Mouse (Mus musculus) hindbrain, embryonic 15.5 days (tissue): ENCODE data around the gene Mlh3. TPM values are rescaled to one million over a fixed set of nuclear protein-coding genes. Genes with fewer than 3 reads are reported as not detected.

Experiments
- ATAC-seq: fragments of 200-750 bp; cut with Nextera tagmentation; 2 replicates; pipeline ENCODE4 v1.8.0; 2017; ENCODE audit warnings: low read depth, moderate number of reproducible peaks, moderate TSS enrichment; ENCODE audit not compliant: low FRiP score
- H3K27ac ChIP-seq: fragments of 300-500 bp; sonication (generic); replicated peaks from 2 replicates; pipeline ENCODE4 v1.5.1; 2015; ENCODE audit warnings: mild to moderate bottlenecking, inconsistent platforms
- H3K27me3 ChIP-seq: fragments of 300-500 bp; sonication (generic); 2 replicates; pipeline ENCODE4 v1.6.1; 2015; ENCODE audit warnings: control low read depth, inconsistent platforms
- H3K36me3 ChIP-seq: fragments of 300-500 bp; sonication (generic); 2 replicates; pipeline ENCODE4 v1.6.1; 2015; ENCODE audit warnings: control low read depth, inconsistent platforms
- H3K4me1 ChIP-seq: fragments of 300-500 bp; sonication (generic); replicated peaks from 2 replicates; pipeline ENCODE4 v1.6.1; 2015; ENCODE audit warnings: control low read depth, inconsistent platforms
- H3K4me2 ChIP-seq: fragments of 300-500 bp; sonication (generic); 2 replicates; pipeline ENCODE4 v1.6.1; 2015; ENCODE audit warnings: moderate library complexity, mild to moderate bottlenecking, inconsistent platforms
- H3K4me3 ChIP-seq: fragments of 300-500 bp; sonication (generic); 2 replicates; pipeline ENCODE4 v1.5.1; 2015; ENCODE audit warnings: mild to moderate bottlenecking, inconsistent platforms
- H3K9ac ChIP-seq: fragments of 300-500 bp; sonication (generic); 2 replicates; pipeline ENCODE4 v1.6.1; 2015; ENCODE audit warnings: inconsistent platforms
- H3K9me3 ChIP-seq: fragments of 300-500 bp; sonication (generic); 2 replicates; pipeline ENCODE4 v1.6.1; 2016; ENCODE audit warnings: control low read depth, inconsistent platforms
- WGBS: fragments of 180-500 bp; shearing (Covaris S2); methylation state at CpG from one replicate; pipeline ENCODE4 v1.1.7; 2015; 5-methylcytosine and 5-hydroxymethylcytosine counted together
- polyA plus RNA-seq: library from polyadenylated mRNA; unstranded; fragments of >200 nt; fragmentation: Nextera tagmentation; extraction: Ambion mirVana; gene quantifications from 2 replicates; pipeline ENCODE4 v1.2.1, GENCODE M21; 2015

Gene Mlh3
- polyA plus RNA-seq, 1 experiment from 2014 or later, result 7.9 TPM

DNA sequence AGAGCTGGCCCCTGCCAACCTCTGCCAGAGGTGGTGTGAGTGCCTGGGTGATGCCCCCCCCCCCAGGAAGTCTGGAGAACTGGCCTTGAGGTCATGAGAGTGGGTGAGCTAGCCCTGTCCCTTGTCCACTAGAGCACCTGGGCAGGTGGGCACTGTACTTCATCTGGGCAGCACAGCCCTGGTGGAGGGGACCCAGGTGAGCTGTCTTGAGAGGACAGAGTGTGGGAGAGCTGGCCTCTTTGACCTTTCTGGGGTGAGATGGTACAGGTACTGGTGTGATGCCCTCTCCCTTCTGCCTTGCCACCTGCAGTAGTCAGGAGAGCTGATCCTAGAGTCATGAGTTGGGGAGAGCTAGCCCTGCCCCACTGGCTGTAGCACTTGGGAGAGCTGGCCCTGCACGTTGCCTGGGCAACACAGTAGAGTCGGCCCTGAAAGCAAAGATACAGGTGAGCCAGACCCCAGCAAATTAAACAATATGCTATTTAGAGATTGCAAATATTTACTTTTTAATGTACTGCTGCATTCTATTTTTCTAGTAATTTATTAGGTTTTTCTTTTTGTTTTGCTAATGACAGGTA lies 52.6 kb downstream of the Mlh3 start:
- no peak overlapping the region for H3K4me3 ChIP-seq
- H3K9me3 ChIP-seq, result no peaks in the 10 kb centered on the region
- WGBS, result 83% methylated on average over 2 of the region's 2 CpGs
- H3K27me3 ChIP-seq, result no peaks in the 10 kb centered on the region
- H3K36me3 ChIP-seq, result peaks cover 7% of the 10 kb centered on the region
- no peak overlapping the region for H3K27ac ChIP-seq
- H3K4me1 ChIP-seq, result peaks cover 24% of the 10 kb centered on the region
- no peak overlapping the region for H3K9ac ChIP-seq
- no peak for ATAC-seq
- no peak overlapping the region for H3K4me2 ChIP-seq

DNA sequence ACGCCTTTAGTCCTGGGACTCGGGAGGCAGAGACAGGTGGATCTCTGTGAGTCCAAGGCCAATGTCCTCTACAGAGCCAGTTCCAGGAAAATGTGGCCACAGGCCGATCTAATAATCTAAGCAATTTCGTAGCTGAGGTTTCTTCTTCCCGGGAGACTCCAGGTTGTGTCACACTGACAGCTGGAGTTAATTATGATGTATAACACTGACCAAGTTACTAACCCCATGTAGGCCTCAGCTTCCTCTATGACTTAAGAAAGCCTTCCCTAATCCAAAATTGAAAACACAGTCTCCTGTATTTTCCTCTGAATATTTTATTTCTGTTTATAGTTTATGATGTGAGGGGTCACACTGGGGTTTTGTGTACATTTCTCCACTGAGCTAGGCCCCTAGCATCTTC lies 55.4 kb downstream of the Mlh3 start:
- WGBS, result 84% methylated on average over 5 of the region's 5 CpGs
- ATAC-seq, result no peak
- no peak overlapping the region for H3K4me2 ChIP-seq
- H3K36me3 ChIP-seq, result no peaks in the 10 kb centered on the region
- H3K9me3 ChIP-seq, result no peaks in the 10 kb centered on the region
- H3K27ac ChIP-seq, result no peak overlapping the region
- no peaks in the 10 kb centered on the region for H3K27me3 ChIP-seq
- peaks cover 9% of the 10 kb centered on the region for H3K4me1 ChIP-seq
- no peak overlapping the region for H3K9ac ChIP-seq
- H3K4me3 ChIP-seq, result no peak overlapping the region

DNA sequence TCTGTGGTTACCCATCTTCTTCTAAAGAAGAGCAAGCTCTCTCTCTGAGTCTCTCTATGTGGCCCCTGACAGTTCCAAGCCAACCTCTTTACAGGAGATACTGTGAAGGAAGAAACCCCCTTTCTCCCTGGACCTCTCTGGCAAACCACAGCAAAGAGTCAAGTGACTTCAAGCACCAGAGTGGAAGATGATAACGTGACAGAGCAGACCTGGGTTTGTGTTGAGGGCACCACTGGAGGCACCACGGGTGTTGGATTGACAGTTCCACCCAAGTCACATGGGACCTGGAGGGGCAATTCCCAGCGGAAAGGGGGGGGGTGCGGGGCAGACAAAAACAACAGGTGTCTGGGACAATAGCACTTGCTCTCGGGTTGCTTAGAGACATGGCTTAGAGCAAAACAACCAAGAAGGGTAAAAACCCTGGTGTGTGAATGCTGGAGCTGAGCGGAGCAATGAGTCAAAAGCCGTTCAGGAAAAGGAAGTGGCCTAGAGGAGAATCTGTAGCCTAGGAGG lies 61.7 kb downstream of the Mlh3 start:
- H3K27ac ChIP-seq, result no peak overlapping the region
- no peaks in the 10 kb centered on the region for H3K9me3 ChIP-seq
- WGBS, result 31% methylated on average over 7 of the region's 7 CpGs
- H3K36me3 ChIP-seq, result no peaks in the 10 kb centered on the region
- no peak overlapping the region for H3K9ac ChIP-seq
- no peak overlapping the region for H3K4me2 ChIP-seq
- no peaks in the 10 kb centered on the region for H3K4me1 ChIP-seq
- no peaks in the 10 kb centered on the region for H3K27me3 ChIP-seq
- no peak for ATAC-seq
- no peak overlapping the region for H3K4me3 ChIP-seq

GRCm38 (mm10) chr12:85205425-85205824 lies 65.0 kb downstream of the Mlh3 start:
- Histone ChIP-seq H3K27me3 (no peaks in the 10 kb centered on the region), H3K4me3 (no peak overlapping the region), H3K4me1 (peaks cover 16% of the 10 kb centered on the region), H3K9ac (no peak overlapping the region), H3K9me3 (no peaks in the 10 kb centered on the region), H3K36me3 (no peaks in the 10 kb centered on the region), H3K27ac (no peak overlapping the region), H3K4me2 (no peak overlapping the region)
- WGBS, result 89% methylated on average over 10 of the region's 10 CpGs
- ATAC-seq, result no peak

GRCm38 (mm10) chr12:85204105-85204504 lies 66.3 kb downstream of the Mlh3 start:
- H3K27ac ChIP-seq, result no peak overlapping the region

GRCm38 (mm10) chr12:85203699-85204098 lies 66.7 kb downstream of the Mlh3 start:
- Histone ChIP-seq H3K9me3 (no peaks in the 10 kb centered on the region), H3K4me1 (peaks cover 16% of the 10 kb centered on the region), H3K36me3 (no peaks in the 10 kb centered on the region), H3K27ac (no peak overlapping the region), H3K4me2 (no peak overlapping the region), H3K4me3 (no peak overlapping the region), H3K9ac (no peak overlapping the region), H3K27me3 (no peaks in the 10 kb centered on the region)
- ATAC-seq, result no peak
- 83% methylated on average over 5 of the region's 5 CpGs for WGBS

More at GRCm38 (mm10) chr12:85204105-85204504, 66.3 kb downstream of the Mlh3 start:
- Histone ChIP-seq H3K9ac (no peak overlapping the region), H3K36me3 (no peaks in the 10 kb centered on the region), H3K4me3 (no peak overlapping the region), H3K27me3 (no peaks in the 10 kb centered on the region), H3K4me1 (peaks cover 16% of the 10 kb centered on the region), H3K9me3 (no peaks in the 10 kb centered on the region), H3K4me2 (no peak overlapping the region)
- no peak for ATAC-seq
- WGBS, result 50% methylated on average over 8 of the region's 8 CpGs

DNA sequence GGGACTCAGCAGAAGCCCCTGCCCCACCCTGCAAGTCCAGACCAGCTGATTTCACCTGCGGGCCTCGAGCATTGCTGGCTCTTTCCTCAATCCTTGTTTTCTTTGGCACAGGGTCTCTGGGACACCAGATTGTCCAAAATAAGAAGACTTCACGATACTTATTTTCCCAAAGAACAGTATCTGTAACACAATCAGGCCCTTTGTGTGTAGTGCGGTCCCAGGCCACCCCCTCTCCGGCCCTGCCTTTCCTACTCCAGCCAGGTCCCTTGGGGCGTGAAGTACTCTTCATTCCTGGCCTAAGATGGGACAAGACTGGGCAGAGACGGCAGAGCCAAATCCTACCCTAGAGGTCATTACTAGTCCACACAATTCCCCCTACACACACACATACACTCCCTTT lies 68.2 kb downstream of the Mlh3 start:
- H3K27ac ChIP-seq, result no peak overlapping the region
- no peaks in the 10 kb centered on the region for H3K27me3 ChIP-seq
- H3K36me3 ChIP-seq, result no peaks in the 10 kb centered on the region
- H3K9ac ChIP-seq, result no peak overlapping the region
- peaks cover 18% of the 10 kb centered on the region for H3K4me1 ChIP-seq
- no peak for ATAC-seq
- H3K9me3 ChIP-seq, result no peaks in the 10 kb centered on the region
- H3K4me2 ChIP-seq, result no peak overlapping the region
- H3K4me3 ChIP-seq, result no peak overlapping the region
- 83% methylated on average over 7 of the region's 7 CpGs for WGBS

GRCm38 (mm10) chr12:85201830-85202147 lies 68.6 kb downstream of the Mlh3 start:
- H3K9me3 ChIP-seq, result no peaks in the 10 kb centered on the region
- H3K36me3 ChIP-seq, result no peaks in the 10 kb centered on the region
- no peak overlapping the region for H3K9ac ChIP-seq
- 78% methylated on average over 2 of the region's 2 CpGs for WGBS
- no peaks in the 10 kb centered on the region for H3K27me3 ChIP-seq
- H3K27ac ChIP-seq, result no peak overlapping the region; the same call in 1 of the 2 replicates
- ATAC-seq, result no peak
- H3K4me1 ChIP-seq, result peaks cover 18% of the 10 kb centered on the region
- H3K4me3 ChIP-seq, result no peak overlapping the region
- no peak overlapping the region for H3K4me2 ChIP-seq

- peak overlapping the region; percentile 19; the same call in 1 of the 2 replicates for H3K4me2 ChIP-seq
Observed at GRCm38 (mm10) chr12:85200929-85201829, 69.2 kb downstream of the Mlh3 start.

DNA sequence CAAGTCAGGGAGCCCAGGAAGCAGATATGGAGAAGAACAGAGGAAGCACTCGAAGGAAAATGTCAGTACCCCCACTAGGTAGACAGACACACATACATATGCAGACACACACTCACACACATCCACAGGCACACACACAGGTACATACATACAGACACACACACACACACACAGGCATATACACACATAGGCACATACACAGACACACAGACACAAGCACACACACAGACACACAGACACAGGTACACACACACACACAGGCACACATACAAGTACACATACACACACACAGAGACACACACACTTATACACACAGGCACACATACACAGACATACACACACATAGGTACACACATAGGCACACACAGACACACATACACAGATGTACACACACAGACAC lies 70.4 kb downstream of the Mlh3 start:
- no peak overlapping the region for H3K4me2 ChIP-seq
- H3K36me3 ChIP-seq, result no peaks in the 10 kb centered on the region
- no peaks in the 10 kb centered on the region for H3K27me3 ChIP-seq
- H3K4me1 ChIP-seq, result peaks cover 26% of the 10 kb centered on the region
- no peak for ATAC-seq
- H3K9ac ChIP-seq, result no peak overlapping the region
- H3K9me3 ChIP-seq, result no peaks in the 10 kb centered on the region
- no peak overlapping the region for H3K27ac ChIP-seq
- no peak overlapping the region for H3K4me3 ChIP-seq
- 100% methylated on average over 1 of the region's 1 CpGs for WGBS

More at GRCm38 (mm10) chr12:85200929-85201829, 69.2 kb downstream of the Mlh3 start:
- ATAC-seq, result peak; percentile 75
- Histone ChIP-seq H3K9me3 (no peaks in the 10 kb centered on the region), H3K27ac (peak overlapping the region; percentile 30; the same call in 1 of the 2 replicates), H3K27me3 (no peaks in the 10 kb centered on the region), H3K4me1 (peaks cover 18% of the 10 kb centered on the region), H3K9ac (no peak overlapping the region), H3K36me3 (no peaks in the 10 kb centered on the region), H3K4me3 (no peak overlapping the region)
- 21% methylated on average over 24 of the region's 24 CpGs for WGBS

DNA sequence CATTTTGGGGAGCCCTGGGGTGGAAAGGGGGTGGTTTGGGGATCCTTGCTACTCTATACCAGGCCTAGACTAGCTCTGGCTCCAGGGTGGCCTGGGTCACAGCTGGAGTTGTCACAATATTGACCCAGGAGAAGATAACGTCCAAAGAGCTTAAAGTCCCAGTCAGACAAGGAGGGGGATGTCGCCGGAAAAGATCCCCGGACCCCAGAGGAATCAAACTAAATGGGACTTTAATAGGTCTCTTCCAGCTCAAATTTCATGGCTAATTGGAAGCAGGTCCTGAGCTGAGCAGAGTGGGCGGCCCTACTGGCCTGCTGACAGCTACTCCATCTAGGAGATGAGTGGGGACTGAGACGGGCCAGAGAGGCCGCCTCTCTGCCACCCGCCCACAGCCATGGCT lies 72.5 kb downstream of the Mlh3 start:
- Histone ChIP-seq H3K27me3 (no peaks in the 10 kb centered on the region), H3K4me1 (peaks cover 41% of the 10 kb centered on the region), H3K36me3 (no peaks in the 10 kb centered on the region), H3K4me3 (no peak overlapping the region), H3K4me2 (no peak overlapping the region), H3K27ac (no peak overlapping the region), H3K9ac (no peak overlapping the region), H3K9me3 (no peaks in the 10 kb centered on the region)
- ATAC-seq, result no peak
- 36% methylated on average over 8 of the region's 8 CpGs for WGBS

DNA sequence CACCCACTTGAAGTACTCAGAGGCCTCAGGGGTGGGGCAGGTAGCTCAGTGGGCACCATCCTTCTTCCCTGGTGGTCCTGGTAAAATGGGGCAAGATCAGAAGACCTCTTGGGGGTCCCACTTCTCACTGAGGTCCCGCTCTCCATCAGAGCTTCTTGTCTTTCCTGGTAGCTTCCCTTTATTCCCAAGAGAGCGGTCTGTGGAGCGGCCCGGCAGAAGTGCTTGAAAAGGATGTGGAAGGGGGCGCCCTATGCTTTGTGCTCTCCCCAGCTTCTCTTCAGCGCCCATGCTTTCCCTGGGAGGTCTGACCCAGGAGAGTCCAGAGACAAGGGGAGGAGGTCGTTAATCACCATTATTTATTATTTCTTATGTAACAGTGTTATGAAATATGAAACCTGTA lies 73.0 kb downstream of the Mlh3 start:
- WGBS, result 78% methylated on average over 7 of the region's 7 CpGs
- H3K36me3 ChIP-seq, result no peaks in the 10 kb centered on the region
- no peak for ATAC-seq
- H3K9me3 ChIP-seq, result no peaks in the 10 kb centered on the region
- no peak overlapping the region for H3K4me3 ChIP-seq
- H3K9ac ChIP-seq, result no peak overlapping the region
- H3K4me1 ChIP-seq, result peaks cover 46% of the 10 kb centered on the region
- H3K4me2 ChIP-seq, result no peak overlapping the region
- no peak overlapping the region for H3K27ac ChIP-seq
- no peaks in the 10 kb centered on the region for H3K27me3 ChIP-seq
